Mouse (Mus musculus) urinary bladder, adult 2 months (tissue): ENCODE measurements around the gene Ccdc120. TPM values are rescaled to one million over a fixed set of nuclear protein-coding genes. Genes with fewer than 3 reads are reported as not detected.
"Not testable (repeated sequence)": the region's sequence is repeated elsewhere in the genome, so short reads cannot be mapped to it uniquely, and the experiment has no call there.

Source experiments
- DNase-seq: peaks from one replicate; pipeline ENCODE4 v3.0.0; 2022; ENCODE audit warnings: low spot score
- polyA plus RNA-seq: library from polyadenylated mRNA; depleted of rRNA; stranded (reverse); fragments of >200 nt; gene quantifications from 2 replicates; pipeline ENCODE4 v1.2.3, GENCODE M21; 2012

The Ccdc120 gene
- polyA plus RNA-seq, 1 experiment: 17.2 TPM

DNA sequence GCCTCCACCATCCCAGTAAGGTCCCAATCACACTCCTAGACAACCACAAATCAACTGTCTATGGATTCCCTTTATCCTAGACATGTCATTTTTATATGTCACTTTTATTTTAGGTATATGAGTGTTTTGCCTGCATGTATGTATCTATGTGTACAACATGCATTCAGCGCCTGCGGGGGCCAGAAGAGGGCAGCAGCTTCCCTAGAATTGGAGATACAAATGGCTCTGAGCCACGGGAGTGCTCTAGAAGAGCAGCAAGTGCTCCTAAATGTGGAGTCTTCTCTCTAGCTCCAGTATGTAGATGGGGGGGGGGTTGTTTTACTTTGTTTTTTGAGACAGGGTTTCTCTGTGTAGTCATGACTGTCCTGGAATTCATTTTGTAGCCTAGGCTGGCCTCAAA lies 2.9 kb upstream of the Ccdc120 start:
- not testable (repeated sequence) for DNase-seq

DNA sequence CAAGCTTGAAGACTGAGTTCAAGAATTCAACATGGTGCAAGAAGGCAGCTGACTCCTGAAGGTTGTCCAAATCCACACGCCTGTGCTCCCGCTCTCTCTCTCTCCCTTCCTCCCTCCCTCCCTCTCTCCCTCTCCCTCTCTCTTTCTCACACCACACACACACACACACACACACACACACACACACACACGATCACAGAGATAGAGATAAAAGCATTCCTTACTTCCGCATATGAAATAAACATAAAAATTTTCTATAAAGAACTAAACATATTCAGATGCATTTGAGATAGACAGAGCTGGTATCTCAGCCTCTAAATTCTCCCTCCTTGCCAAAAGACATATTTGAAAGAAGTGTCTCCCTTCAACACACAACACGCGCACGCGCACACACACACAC lies 5.3 kb downstream of the Ccdc120 start:
- DNase-seq: no peak

GRCm38 (mm10) chrX:7744940-7745339 lies 5.8 kb downstream of the Ccdc120 start:
- no peak for DNase-seq

DNA sequence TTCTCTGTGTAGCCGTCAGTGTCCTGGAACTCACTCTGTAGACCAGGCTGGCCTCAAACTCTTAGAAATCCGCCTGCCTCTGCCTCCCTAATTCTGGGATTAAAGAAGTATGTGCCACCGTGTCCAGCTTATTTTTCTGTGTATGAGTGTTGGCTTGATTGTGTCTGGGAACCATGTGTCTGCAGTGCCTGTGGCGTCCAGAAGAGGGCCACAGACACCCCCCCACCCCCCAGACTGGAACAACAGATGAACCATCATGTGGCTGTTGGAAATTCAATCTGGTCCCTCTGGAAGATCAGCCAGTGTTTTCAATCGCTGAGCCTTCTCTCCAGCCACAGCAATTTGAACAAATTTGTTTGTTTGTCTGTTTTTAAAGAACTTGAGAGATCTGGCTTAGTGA lies 7.2 kb downstream of the Ccdc120 start:
- DNase-seq: no peak

DNA sequence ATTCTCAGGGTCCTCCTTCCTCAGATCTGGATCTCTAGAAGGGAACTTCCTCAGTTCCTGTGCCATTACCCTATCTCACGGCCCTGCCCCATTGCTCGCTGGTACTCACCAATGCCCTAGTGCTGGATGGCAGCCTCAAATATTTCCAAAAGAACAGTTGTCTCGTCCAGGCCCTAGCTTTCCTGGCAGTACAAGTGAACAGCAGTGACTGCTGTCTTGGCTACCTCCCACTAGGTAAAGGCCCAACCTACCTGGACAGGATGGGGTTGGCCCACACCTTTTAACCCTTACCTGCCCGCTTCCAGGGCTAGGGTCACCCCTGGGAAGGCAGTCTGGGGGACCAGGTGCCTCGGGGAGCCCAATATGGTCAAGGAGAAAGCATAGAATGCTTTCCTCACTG lies 9.6 kb downstream of the Ccdc120 start:
- no peak for DNase-seq

- no peak for DNase-seq
Measured at GRCm38 (mm10) chrX:7740082-7740819, 10.5 kb downstream of the Ccdc120 start.

DNA sequence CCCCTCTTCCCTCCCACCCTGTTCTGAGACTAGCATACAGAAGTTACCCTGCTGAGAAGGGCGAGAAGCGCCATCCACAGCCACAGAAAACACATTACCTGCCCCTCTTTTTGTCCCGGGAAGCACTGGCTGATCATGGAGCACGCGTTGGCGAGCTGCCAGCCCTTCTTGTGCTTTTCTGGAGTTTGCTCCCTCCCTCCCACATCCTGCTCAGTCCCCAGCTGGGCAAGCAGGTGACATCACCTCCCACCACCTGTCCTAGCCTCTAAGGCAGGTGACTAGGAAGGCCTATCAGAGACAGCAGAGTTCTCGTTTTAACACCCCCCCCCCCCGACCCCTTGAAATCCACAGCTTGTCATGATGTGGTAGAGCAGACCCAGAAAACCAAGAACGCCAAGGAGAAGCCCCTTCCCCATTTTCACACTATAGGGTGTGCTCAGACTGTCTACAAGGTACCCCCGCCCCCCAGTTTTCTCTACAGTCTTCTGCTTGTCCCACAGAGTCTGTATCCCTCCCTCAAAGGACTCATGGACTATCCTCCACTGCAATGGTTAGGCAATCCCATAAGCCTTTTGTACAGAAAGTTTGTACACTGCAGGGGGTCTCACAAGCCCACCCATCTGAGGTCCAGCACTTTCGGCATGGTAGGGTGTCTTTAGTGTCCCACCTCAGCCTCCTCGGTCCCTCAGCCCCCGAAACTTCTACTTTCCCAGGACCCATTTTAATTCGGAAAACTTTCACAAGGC lies 11.2 kb downstream of the Ccdc120 start:
- DNase-seq: no peak

GRCm38 (mm10) chrX:7733571-7734156 lies 17.0 kb downstream of the Ccdc120 start:
- DNase-seq: peak; percentile 41

DNA sequence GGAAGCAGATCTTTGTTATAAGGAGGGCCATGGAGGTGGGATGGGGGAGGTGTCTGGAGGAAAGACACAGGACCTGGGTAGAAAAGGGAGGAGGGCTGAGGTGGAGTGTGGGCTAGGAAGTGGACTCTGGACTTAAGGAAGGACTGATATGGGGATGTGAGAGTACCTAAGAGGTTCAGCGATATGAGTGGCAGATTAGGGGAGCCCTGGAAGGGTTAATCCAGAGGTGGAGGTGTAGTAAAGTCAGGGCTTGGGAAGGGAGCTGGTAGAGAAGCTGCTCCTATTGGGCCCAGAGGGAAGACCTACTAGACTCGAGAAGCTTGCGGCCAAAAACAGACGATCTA lies 21.8 kb downstream of the Ccdc120 start:
- no peak for DNase-seq

GRCm38 (mm10) chrX:7728215-7728921 lies 22.3 kb downstream of the Ccdc120 start, which contains the start of gene Praf2:
Praf2 (plus strand) TSS chrX:7728439.
- DNase-seq: peak; percentile 45

GRCm38 (mm10) chrX:7727176-7727575 lies 23.5 kb downstream of the Ccdc120 start:
- no peak for DNase-seq

- DNase-seq: no peak
Measured at GRCm38 (mm10) chrX:7725841-7726240, 24.9 kb downstream of the Ccdc120 start.

- DNase-seq: no peak
Measured at GRCm38 (mm10) chrX:7724135-7724534, 26.6 kb downstream of the Ccdc120 start.

GRCm38 (mm10) chrX:7722691-7723090 lies 28.0 kb downstream of the Ccdc120 start:
- DNase-seq: no peak

GRCm38 (mm10) chrX:7722282-7722611 lies 28.5 kb downstream of the Ccdc120 start:
- no peak for DNase-seq

GRCm38 (mm10) chrX:7721514-7722281 lies 29.0 kb downstream of the Ccdc120 start, which contains the start of gene Gm45208:
Gm45208 (plus strand) TSS chrX:7722245.
- DNase-seq: peak; percentile 53

GRCm38 (mm10) chrX:7716058-7716457 lies 34.6 kb downstream of the Ccdc120 start:
- not testable (repeated sequence) for DNase-seq

DNA sequence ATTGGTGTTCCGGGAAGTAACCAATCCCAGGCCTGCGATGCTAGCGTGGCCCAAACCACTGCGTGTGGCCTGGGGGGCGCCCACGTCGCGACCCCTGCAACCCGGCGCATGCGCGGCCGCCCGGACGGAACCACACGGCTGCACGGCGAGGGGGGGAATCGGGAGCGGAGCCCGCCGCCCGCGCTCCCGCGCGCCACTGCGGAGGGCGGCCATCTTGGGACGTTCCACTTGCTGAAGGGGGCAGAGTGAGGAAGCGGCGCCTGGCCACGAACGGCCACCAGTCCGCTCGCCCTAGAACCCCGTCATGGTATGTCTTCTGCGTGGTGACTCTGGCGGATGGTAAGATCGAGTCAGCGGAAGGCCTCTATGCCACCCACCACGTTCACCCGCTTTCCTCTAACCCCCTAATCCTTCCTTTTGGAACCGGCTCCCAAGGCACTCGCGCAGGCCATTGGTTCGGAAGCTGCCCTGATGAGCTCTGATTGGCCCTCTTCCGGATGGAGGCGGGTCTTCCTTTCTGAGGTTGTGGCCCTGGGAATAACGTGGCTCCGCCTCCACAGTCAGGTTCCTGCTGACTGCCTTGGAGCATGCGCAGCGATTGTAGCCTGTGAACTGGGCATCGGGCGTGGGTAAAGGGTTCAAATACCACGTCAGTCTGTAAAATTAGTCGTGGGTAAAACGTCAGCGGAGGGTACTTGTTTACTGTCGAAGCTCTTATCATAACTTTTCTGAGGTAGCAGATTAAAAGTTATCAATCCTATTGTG lies 36.4 kb downstream of the Ccdc120 start, which contains the start of gene Wdr45:
Gene Wdr45 (plus strand): TSS at position 199 of the 765 bp plus-strand sequence.
- DNase-seq: peak; percentile 67

GRCm38 (mm10) chrX:7713764-7714134 lies 37.0 kb downstream of the Ccdc120 start:
- not testable (repeated sequence) for DNase-seq

DNA sequence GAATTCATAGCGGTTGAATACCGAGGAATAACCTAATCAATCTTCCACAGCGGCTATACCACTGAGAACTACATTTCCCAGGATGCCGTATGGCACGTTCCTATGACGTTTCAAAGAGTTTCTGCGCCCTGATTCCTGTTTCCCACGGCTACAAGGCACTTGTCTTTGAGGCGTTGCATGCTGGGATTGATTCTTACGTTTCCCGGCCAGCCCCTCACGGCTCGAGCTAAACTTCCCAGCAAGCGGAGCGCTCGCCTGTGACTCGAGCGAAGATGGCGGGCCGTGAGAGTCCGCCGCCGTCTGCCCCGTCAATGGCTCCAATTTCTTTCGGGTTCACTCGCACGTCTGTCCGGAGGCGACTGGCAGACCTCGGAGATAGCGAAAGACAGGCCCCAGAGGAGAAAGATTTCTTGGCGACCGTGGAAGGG lies 53.7 kb downstream of the Ccdc120 start, which contains the start of gene Gpkow:
Gene Gpkow (plus strand): TSS at position 178 of the 428 bp plus-strand sequence.
- DNase-seq: peak; percentile 40
